19 mouse cellular contexts compared by ENCODE assay signal in genomic region chr2:158186206-158186871, GRCm38 (mm10). TPM values are rescaled to one million over a fixed set of nuclear protein-coding genes. Genes with fewer than 3 reads are reported as not detected.
DNase-seq lines count a peak whose midpoint lies in the region; ATAC-seq lines count a peak whose summit lies in the region.
"Had no signal": no experiment of that assay in that cellular context is flagged by ENCODE, and none has a peak within 500 bp of the region (broad histone marks: within the 10 kb centered on the region; RNA-seq: fewer than 3 reads in every experiment).

No protein-coding gene starts in this region.

- no peak for DNase-seq in forebrain, embryonic 11.5 days (ENCODE audit: low spot score)
- no peak for DNase-seq in kidney, adult 11 months
- no peak for DNase-seq in left cerebral cortex, adult 8-10 months (ENCODE audit: low spot score in 2 of 2)
- DNase-seq: adrenal gland, postnatal 36 days; cerebellum, adult 11 months; gastrocnemius, postnatal 14 days; heart, postnatal 36 days; thymus, postnatal 36 days had no signal

- no peaks in the 10 kb centered on the region for H3K36me3 ChIP-seq in forebrain, embryonic 13.5 days (ENCODE audit: poor library complexity, severe bottlenecking)
- no peaks in the 10 kb centered on the region for H3K36me3 ChIP-seq in forebrain, embryonic 11.5 days (ENCODE audit: control insufficient read depth, insufficient read depth, low read length)
- H3K36me3 ChIP-seq in kidney, embryonic 16.5 days (ENCODE audit: insufficient read depth, low read length) = no peaks in the 10 kb centered on the region
- no peaks in the 10 kb centered on the region for H3K36me3 ChIP-seq in midbrain, embryonic 15.5 days (replicated peaks)
- no peaks in the 10 kb centered on the region for H3K36me3 ChIP-seq in midbrain, embryonic 13.5 days
- no peaks in the 10 kb centered on the region for H3K36me3 ChIP-seq in stomach, embryonic 15.5 days
- H3K36me3 ChIP-seq: embryonic facial prominence, embryonic 13.5 days; heart, embryonic 10.5 days had no signal

- no peaks in the 10 kb centered on the region for H3K9me3 ChIP-seq in forebrain, embryonic 13.5 days (replicated peaks)
- no peaks in the 10 kb centered on the region for H3K9me3 ChIP-seq in forebrain, embryonic 11.5 days (ENCODE audit: control insufficient read depth, low read length)
- H3K9me3 ChIP-seq in kidney, embryonic 16.5 days (ENCODE audit: low read length) = no peaks in the 10 kb centered on the region
- no peaks in the 10 kb centered on the region for H3K9me3 ChIP-seq in midbrain, embryonic 15.5 days
- H3K9me3 ChIP-seq in midbrain, embryonic 13.5 days = no peaks in the 10 kb centered on the region
- H3K9me3 ChIP-seq in stomach, embryonic 15.5 days = no peaks in the 10 kb centered on the region
- H3K9me3 ChIP-seq: embryonic facial prominence, embryonic 13.5 days; heart, embryonic 10.5 days had no signal

- ATAC-seq in forebrain, embryonic 13.5 days = 0 out of 2 replicates have a peak, but pooled peaks have one; percentile 19
- no peak for ATAC-seq in forebrain, embryonic 11.5 days (replicated peaks; ENCODE audit: low FRiP score)
- ATAC-seq in kidney, embryonic 16.5 days (ENCODE audit: low FRiP score, low TSS enrichment) = peak; percentile 52
- no peak for ATAC-seq in midbrain, embryonic 15.5 days (replicated peaks)
- no peak for ATAC-seq in midbrain, embryonic 13.5 days
- no peak for ATAC-seq in stomach, embryonic 15.5 days (ENCODE audit: insufficient read depth, low FRiP score, low read depth)
- ATAC-seq: activated CD4-positive, CD25-positive, alpha-beta regulatory T cell, adult 4 months had no signal

- no peak overlapping the region for H3K9ac ChIP-seq in forebrain, embryonic 13.5 days
- H3K9ac ChIP-seq in forebrain, embryonic 11.5 days (ENCODE audit: low read length) = no peak overlapping the region
- H3K9ac ChIP-seq in kidney, embryonic 16.5 days (replicated peaks; ENCODE audit: low read length) = no peak overlapping the region
- no peak overlapping the region for H3K9ac ChIP-seq in midbrain, embryonic 15.5 days
- no peak overlapping the region for H3K9ac ChIP-seq in midbrain, embryonic 13.5 days (replicated peaks)
- no peak overlapping the region for H3K9ac ChIP-seq in stomach, embryonic 15.5 days
- H3K9ac ChIP-seq: embryonic facial prominence, embryonic 13.5 days had no signal

- no peak overlapping the region for H3K4me2 ChIP-seq in forebrain, embryonic 13.5 days
- H3K4me2 ChIP-seq in forebrain, embryonic 11.5 days (ENCODE audit: low read depth, low read length, severe bottlenecking) = no peak overlapping the region
- no peak overlapping the region for H3K4me2 ChIP-seq in kidney, embryonic 16.5 days (replicated peaks; ENCODE audit: low read depth, low read length)
- no peak overlapping the region for H3K4me2 ChIP-seq in midbrain, embryonic 15.5 days
- no peak overlapping the region for H3K4me2 ChIP-seq in midbrain, embryonic 13.5 days (replicated peaks)
- no peak overlapping the region for H3K4me2 ChIP-seq in stomach, embryonic 15.5 days
- H3K4me2 ChIP-seq: embryonic facial prominence, embryonic 13.5 days; liver, embryonic 11.5 days had no signal

- H3K27ac ChIP-seq in forebrain, embryonic 13.5 days = peak overlapping the region; percentile 12; the same call in 1 of the 2 replicates
- H3K27ac ChIP-seq in forebrain, embryonic 11.5 days (ENCODE audit: low read depth, low read length) = no peak overlapping the region
- H3K27ac ChIP-seq in kidney, embryonic 16.5 days (ENCODE audit: low read length) = peak overlapping the region; percentile 85
- H3K27ac ChIP-seq in midbrain, embryonic 15.5 days = 0 out of 2 replicates have a peak overlapping the region, but pooled peaks have one; percentile 4
- H3K27ac ChIP-seq in midbrain, embryonic 13.5 days = no peak overlapping the region
- 0 out of 2 replicates have a peak overlapping the region, but pooled peaks have one; percentile 8 for H3K27ac ChIP-seq in stomach, embryonic 15.5 days
- H3K27ac ChIP-seq: embryonic facial prominence, embryonic 13.5 days; heart, embryonic 10.5 days; macrophage had no signal

- WGBS in forebrain, embryonic 13.5 days = 48% methylated on average over 11 of the region's 11 CpGs
- WGBS in forebrain, embryonic 11.5 days = 72% methylated on average over 11 of the region's 11 CpGs
- WGBS in kidney, embryonic 16.5 days = 35% methylated on average over 11 of the region's 11 CpGs
- 63% methylated on average over 11 of the region's 11 CpGs for WGBS in midbrain, embryonic 15.5 days
- 74% methylated on average over 11 of the region's 11 CpGs for WGBS in midbrain, embryonic 13.5 days
- 52% methylated on average over 11 of the region's 11 CpGs for WGBS in stomach, embryonic 15.5 days

- H3K27me3 ChIP-seq in forebrain, embryonic 13.5 days = peaks cover 10% of the 10 kb centered on the region; the same call in 1 of the 2 replicates
- H3K27me3 ChIP-seq in forebrain, embryonic 11.5 days (ENCODE audit: control insufficient read depth, insufficient read depth, low read length) = no peaks in the 10 kb centered on the region
- no peaks in the 10 kb centered on the region; the same call in 1 of the 2 replicates for H3K27me3 ChIP-seq in kidney, embryonic 16.5 days (ENCODE audit: insufficient read depth, low read length)
- H3K27me3 ChIP-seq in midbrain, embryonic 15.5 days (replicated peaks) = no peaks in the 10 kb centered on the region
- no peaks in the 10 kb centered on the region for H3K27me3 ChIP-seq in midbrain, embryonic 13.5 days
- no peaks in the 10 kb centered on the region for H3K27me3 ChIP-seq in stomach, embryonic 15.5 days (replicated peaks)
- H3K27me3 ChIP-seq: embryonic facial prominence, embryonic 13.5 days had no signal

- H3K4me1 ChIP-seq in forebrain, embryonic 13.5 days = peaks cover 24% of the 10 kb centered on the region
- 0 out of 2 replicates have a peak, but pooled peaks cover 2% of the 10 kb centered on the region for H3K4me1 ChIP-seq in forebrain, embryonic 11.5 days (replicated peaks; ENCODE audit: control insufficient read depth, insufficient read depth, low read length)
- H3K4me1 ChIP-seq in kidney, embryonic 16.5 days (ENCODE audit: insufficient read depth, low read length) = peaks cover 31% of the 10 kb centered on the region
- peaks cover 8% of the 10 kb centered on the region; the same call in 1 of the 2 replicates for H3K4me1 ChIP-seq in midbrain, embryonic 15.5 days
- H3K4me1 ChIP-seq in midbrain, embryonic 13.5 days (replicated peaks) = peaks cover 13% of the 10 kb centered on the region; the same call in 1 of the 2 replicates
- H3K4me1 ChIP-seq in stomach, embryonic 15.5 days = no peaks in the 10 kb centered on the region

- H3K4me3 ChIP-seq in forebrain, embryonic 13.5 days = no peak overlapping the region
- H3K4me3 ChIP-seq in forebrain, embryonic 11.5 days (ENCODE audit: low read depth, low read length) = no peak overlapping the region
- H3K4me3 ChIP-seq in kidney, embryonic 16.5 days (ENCODE audit: low read length) = no peak overlapping the region
- no peak overlapping the region for H3K4me3 ChIP-seq in midbrain, embryonic 15.5 days
- H3K4me3 ChIP-seq in midbrain, embryonic 13.5 days (replicated peaks) = no peak overlapping the region
- no peak overlapping the region for H3K4me3 ChIP-seq in stomach, embryonic 15.5 days (replicated peaks)
- H3K4me3 ChIP-seq: embryonic facial prominence, embryonic 13.5 days; heart, embryonic 10.5 days had no signal

RNA-seq across cellular contexts. Expression of gene Tgm2, which starts 40.1 kb away (rescaled TPM):
- 3.9 and 4.7 TPM in 2 replicates for polyA plus RNA-seq in forebrain, embryonic 13.5 days (2015; fragmentation: Nextera tagmentation; extraction: Ambion mirVana)
- polyA plus RNA-seq in forebrain, embryonic 11.5 days (2014; fragmentation: Nextera tagmentation; extraction: Ambion mirVana) = 4.2 and 4.7 TPM in 2 replicates
- polyA plus RNA-seq in kidney, embryonic 16.5 days (2015; fragmentation: Nextera tagmentation; extraction: Ambion mirVana) = 41.6 and 48.3 TPM in 2 replicates
- polyA plus RNA-seq in midbrain, embryonic 15.5 days (2015; fragmentation: Nextera tagmentation; extraction: Ambion mirVana) = 10.1 and 12.4 TPM in 2 replicates
- polyA plus RNA-seq in midbrain, embryonic 13.5 days (2015; fragmentation: Nextera tagmentation; extraction: Ambion mirVana) = 9.1 and 12.3 TPM in 2 replicates
- polyA plus RNA-seq in stomach, embryonic 15.5 days (2015; fragmentation: Nextera tagmentation; extraction: Ambion mirVana) = 91.7 and 93.1 TPM in 2 replicates
- 10 to 100 TPM in 3 of 4 experiments, 1 to 10 TPM in 1; 9.3 to 13.7 (median 10.1) TPM for total RNA-seq in left cerebral cortex, adult 8-10 months (2022)

RNA-seq across cellular contexts. Expression of gene D630003M21Rik, which starts 42.7 kb away (rescaled TPM):
- 2.3 and 2.7 TPM in 2 replicates for polyA plus RNA-seq in forebrain, embryonic 13.5 days (2015; fragmentation: Nextera tagmentation; extraction: Ambion mirVana)
- polyA plus RNA-seq in forebrain, embryonic 11.5 days (2014; fragmentation: Nextera tagmentation; extraction: Ambion mirVana) = 2.7 and 2.9 TPM in 2 replicates
- polyA plus RNA-seq in kidney, embryonic 16.5 days (2015; fragmentation: Nextera tagmentation; extraction: Ambion mirVana) = 8.3 and 9.0 TPM in 2 replicates
- 1.6 TPM in 2 replicates for polyA plus RNA-seq in midbrain, embryonic 15.5 days (2015; fragmentation: Nextera tagmentation; extraction: Ambion mirVana)
- polyA plus RNA-seq in midbrain, embryonic 13.5 days (2015; fragmentation: Nextera tagmentation; extraction: Ambion mirVana) = 1.6 and 2.4 TPM in 2 replicates
- polyA plus RNA-seq in stomach, embryonic 15.5 days (2015; fragmentation: Nextera tagmentation; extraction: Ambion mirVana) = 3.8 TPM in 2 replicates
- 1 to 10 TPM; 3.3 to 4.4 (median 4.1) TPM for total RNA-seq in left cerebral cortex, adult 8-10 months (2022)
- total RNA-seq: monocyte, adult 5-6 weeks had no signal
- polyA plus RNA-seq: activated CD4-positive, CD25-positive, alpha-beta regulatory T cell, adult 4 months; macrophage had no signal

Comparison
In these comparisons a context has a peak if more than half of its experiments do, and no peak if none do; other contexts are left out.
1. ATAC-seq: peak in forebrain, embryonic 13.5 days (single experiment) and kidney, embryonic 16.5 days (single experiment); none in forebrain, embryonic 11.5 days (single experiment), midbrain, embryonic 15.5 days (single experiment), midbrain, embryonic 13.5 days (single experiment) and stomach, embryonic 15.5 days (single experiment).
2. H3K27ac ChIP-seq: peak in forebrain, embryonic 13.5 days (single experiment), kidney, embryonic 16.5 days (single experiment), midbrain, embryonic 15.5 days (single experiment) and stomach, embryonic 15.5 days (single experiment); none in forebrain, embryonic 11.5 days (single experiment) and midbrain, embryonic 13.5 days (single experiment).